Mouse (Mus musculus): ENCODE data around the gene Edc3.

Edc3 gene

GRCm38 (mm10) chr9:57762563-57762991 lies 54.2 kb downstream of the Edc3 start:
- DNase-seq = no peak

GRCm38 (mm10) chr9:57764147-57764973 lies 56.0 kb downstream of the Edc3 start:
- DNase-seq = peak; percentile 80

- DNase-seq = peak; percentile 89
These were observed 56.6 kb downstream of the Edc3 start for GRCm38 (mm10) chr9:57764974-57765363.

- DNase-seq = peak; percentile 78
These were observed 57.3 kb downstream of the Edc3 start, which contains the start of gene Clk3 for GRCm38 (mm10) chr9:57765364-57766351. Clk3 (minus strand) TSS chr9:57765860.

GRCm38 (mm10) chr9:57766431-57766830 lies 58.1 kb downstream of the Edc3 start:
- DNase-seq = no peak

- no peak for DNase-seq
These were observed 58.9 kb downstream of the Edc3 start for GRCm38 (mm10) chr9:57767231-57767630.

- DNase-seq = no peak
These were observed 61.3 kb downstream of the Edc3 start for GRCm38 (mm10) chr9:57769539-57770069.

GRCm38 (mm10) chr9:57770214-57770613 lies 61.9 kb downstream of the Edc3 start:
- DNase-seq = no peak

GRCm38 (mm10) chr9:57770836-57771235 lies 62.5 kb downstream of the Edc3 start:
- no peak for DNase-seq

GRCm38 (mm10) chr9:57773754-57774153 lies 65.4 kb downstream of the Edc3 start:
- DNase-seq = no peak

GRCm38 (mm10) chr9:57774168-57774567 lies 65.8 kb downstream of the Edc3 start:
- no peak for DNase-seq

GRCm38 (mm10) chr9:57775026-57775425 lies 66.7 kb downstream of the Edc3 start:
- no peak for DNase-seq

GRCm38 (mm10) chr9:57775736-57776135 lies 67.4 kb downstream of the Edc3 start:
- no peak for DNase-seq

- no peak for DNase-seq
These were observed 74.3 kb downstream of the Edc3 start for GRCm38 (mm10) chr9:57782656-57783055.

GRCm38 (mm10) chr9:57789733-57790132 lies 81.4 kb downstream of the Edc3 start:
- no peak for DNase-seq

- no peak for DNase-seq
These were observed 89.1 kb downstream of the Edc3 start for GRCm38 (mm10) chr9:57797456-57797855.

GRCm38 (mm10) chr9:57798725-57799253 lies 90.4 kb downstream of the Edc3 start:
- no peak for DNase-seq

- no peak for DNase-seq
These were observed 92.1 kb downstream of the Edc3 start for GRCm38 (mm10) chr9:57800325-57800975.
